Mouse (Mus musculus): Measurements from ENCODE around the gene Hist1h2ap. TPM values are rescaled to one million over a fixed set of nuclear protein-coding genes. Genes with fewer than 3 reads are reported as not detected.
A peak's percentile ranks its signal among the peaks of the same experiment; 100 is the strongest.
"Not testable (repeated sequence)": the region's sequence is repeated elsewhere in the genome, so short reads cannot be mapped to it uniquely, and the experiment has no call there.

Gene Hist1h2ap
- polyA plus RNA-seq (2017; shearing (Covaris generic)) = 100 to 1,000 TPM; 214 to 439 TPM

GRCm38 (mm10) chr13:21833461-21833860, at the start of gene Hist1h2ap, which contains the start of gene Hist1h2br:
Hist1h2ap (minus strand) TSS chr13:21833507.
Hist1h2br (plus strand) TSS chr13:21833743.
- ATAC-seq = peak; percentile 84

GRCm38 (mm10) chr13:21882760-21883405, 49.6 kb upstream of the Hist1h2ap start:
- ATAC-seq = no peak

DNA sequence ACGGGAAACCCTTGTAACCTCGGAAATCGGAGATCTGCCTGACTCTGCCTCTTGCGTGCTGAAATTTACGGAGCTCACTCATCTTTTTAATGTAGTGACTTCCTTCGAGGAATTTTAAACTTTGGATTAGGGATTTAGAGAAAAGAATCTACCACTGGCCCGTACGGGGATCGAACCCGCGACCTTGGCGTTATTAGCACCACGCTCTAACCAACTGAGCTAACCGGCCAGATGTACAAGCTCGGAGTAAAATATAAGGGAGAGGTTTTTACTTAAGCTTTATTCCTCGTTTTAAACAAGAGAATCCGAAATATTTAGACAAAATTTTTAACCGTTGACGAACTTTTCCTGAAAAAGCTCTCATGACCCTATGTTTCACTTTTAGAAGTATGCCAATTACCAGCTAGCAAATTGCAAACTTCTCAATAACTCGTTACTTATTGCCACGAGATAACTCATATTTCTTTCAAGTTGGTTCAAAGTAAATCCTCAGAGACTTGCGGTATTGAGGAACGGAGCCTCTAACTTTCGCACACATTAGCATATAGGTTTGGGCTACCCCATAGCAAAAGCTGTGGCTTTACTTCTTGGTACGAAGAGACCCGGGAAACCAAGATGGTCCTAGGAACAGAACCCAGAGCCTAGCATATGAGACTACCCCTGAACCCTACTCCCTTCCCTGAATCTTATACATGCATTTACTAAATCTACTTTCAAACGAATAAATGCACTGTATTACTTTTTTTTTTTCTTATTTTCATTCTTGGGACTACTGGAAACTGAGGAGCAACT, 48.8 kb upstream of the Hist1h2ap start:
- no peak for ATAC-seq

GRCm38 (mm10) chr13:21880735-21881134, 47.4 kb upstream of the Hist1h2ap start:
- no peak for ATAC-seq

GRCm38 (mm10) chr13:21865503-21865902, 32.2 kb upstream of the Hist1h2ap start:
- not testable (repeated sequence) for ATAC-seq

GRCm38 (mm10) chr13:21861608-21862007, 28.3 kb upstream of the Hist1h2ap start:
- ATAC-seq = no peak

- no peak for ATAC-seq
Observed at GRCm38 (mm10) chr13:21855698-21856162, 22.4 kb upstream of the Hist1h2ap start.

DNA sequence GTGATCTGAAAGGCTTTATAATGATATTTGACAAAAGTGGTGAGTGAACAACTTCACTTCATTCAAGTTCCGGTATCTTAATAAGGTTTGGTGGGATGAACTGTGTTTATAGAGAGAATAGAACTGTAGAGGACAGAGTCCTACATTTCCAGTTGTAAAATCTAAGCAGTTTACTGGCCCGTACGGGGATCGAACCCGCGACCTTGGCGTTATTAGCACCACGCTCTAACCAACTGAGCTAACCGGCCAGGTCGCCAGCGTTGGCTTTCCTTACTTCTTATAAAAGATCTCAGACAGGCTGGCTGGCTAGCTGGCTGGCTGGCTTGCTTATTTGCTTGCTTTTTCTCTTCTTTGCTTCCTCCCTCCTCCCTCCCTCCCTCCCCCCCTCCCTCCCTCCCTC, 21.8 kb upstream of the Hist1h2ap start:
- no peak for ATAC-seq

DNA sequence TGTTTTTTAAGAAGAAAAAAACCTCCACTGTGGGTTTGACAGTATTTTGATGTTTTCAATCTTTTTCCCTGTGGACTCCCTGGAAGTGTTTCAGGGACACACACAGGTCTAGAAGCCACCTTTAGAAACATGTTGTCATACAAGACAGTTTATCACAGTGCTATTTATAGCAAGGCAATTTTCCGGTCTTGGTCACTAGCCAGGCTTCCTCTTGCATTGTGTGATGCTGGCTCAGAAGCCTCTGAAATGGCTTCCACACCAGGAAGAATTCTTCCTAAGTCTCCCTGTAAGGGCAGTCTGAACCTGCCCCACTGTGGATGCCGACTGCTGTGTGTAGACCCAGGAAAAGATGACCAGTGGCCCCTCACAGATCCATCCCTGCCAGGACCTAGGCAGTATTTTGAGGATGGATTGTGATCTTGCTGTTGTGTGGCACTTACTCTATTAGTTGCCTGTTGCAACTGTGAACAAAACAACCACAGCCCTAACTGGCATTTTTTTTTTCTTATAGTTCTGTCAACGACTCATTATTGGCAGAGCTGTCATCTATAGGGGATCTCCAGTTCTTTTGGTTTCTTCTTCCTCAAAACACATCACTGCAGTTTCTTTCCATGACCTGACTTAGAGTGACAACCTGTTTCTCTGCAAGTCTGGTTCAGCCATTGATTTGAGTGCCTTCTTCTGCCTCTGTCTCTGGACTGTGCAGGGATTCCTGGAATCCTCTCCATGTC, 19.1 kb upstream of the Hist1h2ap start:
- no peak for ATAC-seq

DNA sequence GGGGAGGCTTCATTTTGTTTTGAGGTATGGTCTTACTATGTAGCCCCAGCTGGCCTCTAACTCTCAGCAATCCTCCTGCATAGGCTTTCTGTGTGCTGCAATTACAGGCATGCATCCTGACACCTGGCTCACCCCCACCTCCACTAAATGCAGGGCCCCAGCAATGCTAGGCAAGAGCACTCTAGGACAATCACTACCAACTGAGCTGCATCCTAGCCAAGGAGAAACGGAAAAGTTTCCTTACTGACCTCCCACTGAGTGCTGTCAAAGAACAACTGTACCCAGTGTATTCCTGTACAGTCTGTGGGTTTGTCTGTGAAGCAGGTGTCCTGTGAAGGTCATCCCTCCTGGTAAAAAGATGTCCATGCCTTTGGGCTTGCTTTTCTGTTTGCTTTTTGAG, 17.4 kb upstream of the Hist1h2ap start:
- ATAC-seq = not testable (repeated sequence)

- ATAC-seq = no peak
Observed at GRCm38 (mm10) chr13:21847883-21848282, 14.6 kb upstream of the Hist1h2ap start.

DNA sequence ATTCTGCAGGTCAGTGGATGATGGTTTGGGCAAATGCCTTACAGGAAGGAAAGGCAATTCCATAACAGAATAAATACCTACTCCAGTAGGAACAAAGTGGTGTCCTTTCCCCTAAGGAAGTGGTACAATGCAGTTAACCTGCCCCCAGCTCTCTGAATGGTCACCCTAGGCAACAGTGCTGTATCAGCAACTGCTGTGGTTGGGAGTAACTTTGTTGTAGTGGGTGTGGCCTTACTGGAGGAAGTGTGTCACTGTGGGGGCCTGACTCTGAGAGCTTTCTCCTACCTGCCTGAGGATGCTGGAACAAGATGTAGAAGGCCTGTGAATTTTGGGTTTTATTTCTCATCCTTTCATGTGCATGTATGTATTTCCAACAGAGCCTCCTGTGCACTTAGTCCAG, 13.0 kb upstream of the Hist1h2ap start:
- ATAC-seq = peak; percentile 71

DNA sequence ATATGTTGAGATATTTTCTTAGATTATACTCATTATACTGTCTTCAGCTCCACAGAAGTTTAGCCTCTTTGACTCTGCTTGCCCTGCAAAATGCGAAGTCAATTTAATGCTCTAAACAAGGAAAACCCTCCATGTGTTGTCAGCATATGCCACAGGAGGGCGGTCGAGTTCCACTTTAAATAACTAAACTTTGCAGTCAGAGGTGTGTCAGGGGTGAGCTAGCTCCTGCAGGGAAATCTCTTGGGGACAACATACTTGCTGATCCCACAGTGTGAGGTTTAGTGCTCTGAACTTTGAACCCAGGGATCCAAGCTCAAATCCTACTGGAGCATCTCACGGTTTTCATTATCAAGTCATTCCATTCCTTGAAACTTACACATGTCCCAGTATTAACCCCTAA, 7.2 kb upstream of the Hist1h2ap start:
- peak; percentile 73 for ATAC-seq

- ATAC-seq = peak; percentile 51
Observed at GRCm38 (mm10) chr13:21831418-21832394, 1.6 kb downstream of the Hist1h2ap start, which contains the start of gene Hist1h4n. Hist1h4n (minus strand) TSS chr13:21832196.

DNA sequence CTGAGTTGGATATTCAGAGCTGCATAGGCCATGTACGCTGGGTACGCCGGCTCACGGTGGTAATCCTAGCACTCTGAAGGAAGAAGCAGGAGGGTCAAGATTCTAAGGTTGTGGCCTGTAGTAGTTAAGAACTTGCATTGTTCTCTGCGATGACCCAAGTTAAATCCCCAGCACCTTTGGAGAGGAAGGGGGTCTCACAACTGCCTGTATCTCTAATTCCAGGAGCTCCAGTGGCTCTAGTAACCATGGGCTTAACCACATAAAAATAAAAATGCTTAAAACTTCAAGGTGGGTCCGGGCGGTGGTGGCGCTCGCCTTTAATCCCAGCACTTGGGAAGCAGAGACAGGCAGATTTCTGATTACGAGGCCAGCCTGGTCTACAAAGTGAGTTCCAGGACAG, 3.0 kb downstream of the Hist1h2ap start:
- no peak for ATAC-seq

GRCm38 (mm10) chr13:21828511-21828910, 4.8 kb downstream of the Hist1h2ap start:
- no peak for ATAC-seq

DNA sequence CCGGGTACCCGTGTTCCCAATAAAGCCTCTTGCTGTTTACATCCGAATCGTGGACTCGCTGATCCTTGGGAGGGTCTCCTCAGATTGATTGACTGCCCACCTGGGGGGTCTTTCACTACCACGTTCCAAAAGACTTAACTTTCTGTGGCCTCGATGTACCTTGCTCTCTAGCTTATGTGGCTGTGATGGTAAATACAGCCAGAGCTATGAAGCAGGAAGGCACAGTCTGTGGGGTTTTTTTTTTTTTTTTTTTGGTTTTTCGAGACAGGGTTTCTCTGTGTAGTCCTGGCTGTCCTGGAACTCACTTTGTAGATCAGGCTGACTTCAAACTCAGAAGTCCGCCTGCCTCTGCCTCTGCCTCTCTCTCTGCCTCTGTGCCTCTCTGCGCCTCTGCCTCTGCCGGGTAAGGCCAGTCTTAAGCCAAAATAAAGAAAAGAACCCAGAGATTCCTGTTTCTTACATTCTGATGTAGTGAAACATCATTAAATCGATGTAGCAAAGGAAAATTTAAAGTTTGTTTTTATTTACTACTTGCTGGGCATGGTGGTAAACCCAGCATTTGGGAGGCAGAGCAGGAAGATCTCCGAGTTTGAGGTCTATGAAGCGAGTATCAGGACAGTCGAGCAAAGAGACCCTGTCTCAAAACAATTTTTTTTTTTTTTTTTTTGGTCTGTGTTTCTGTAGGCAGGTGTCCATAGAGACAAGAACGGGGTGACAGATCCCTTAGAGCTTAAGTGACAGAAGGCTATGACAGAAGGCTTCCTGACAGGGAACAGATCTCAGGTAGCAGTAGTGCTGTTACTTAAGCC, 13.0 kb downstream of the Hist1h2ap start:
- ATAC-seq = not testable (repeated sequence)

GRCm38 (mm10) chr13:21812092-21812491, 21.2 kb downstream of the Hist1h2ap start:
- not testable (repeated sequence) for ATAC-seq

DNA sequence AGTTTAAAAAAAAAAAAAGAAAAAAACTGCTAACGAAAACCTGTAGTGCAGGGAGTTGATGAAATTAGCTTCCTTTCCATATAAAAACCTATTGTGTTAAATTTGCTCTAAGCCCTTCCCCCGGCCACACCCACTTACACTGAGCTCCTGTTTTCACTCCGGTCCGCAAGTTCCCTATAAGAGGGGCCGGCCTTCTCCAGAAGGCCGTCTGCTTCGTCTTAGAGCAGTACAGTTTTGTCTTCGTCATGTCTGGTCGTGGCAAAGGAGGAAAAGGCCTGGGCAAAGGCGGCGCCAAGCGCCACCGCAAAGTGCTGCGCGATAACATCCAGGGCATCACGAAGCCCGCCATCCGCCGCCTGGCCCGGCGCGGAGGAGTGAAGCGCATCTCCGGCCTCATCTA, 21.8 kb downstream of the Hist1h2ap start, which contains the start of gene Hist1h4m:
Hist1h4m (plus strand) TSS at position 208 of the 400 bp plus-strand sequence.
- ATAC-seq = peak; percentile 40

GRCm38 (mm10) chr13:21811074-21811473, 22.2 kb downstream of the Hist1h2ap start:
- not testable (repeated sequence) for ATAC-seq

- peak; percentile 89 for ATAC-seq
Observed at GRCm38 (mm10) chr13:21810073-21810472, 23.2 kb downstream of the Hist1h2ap start, which contains the start of the genes Hist1h2bq and Hist1h2ao. Hist1h2bq (minus strand) TSS chr13:21810197. Hist1h2ao (plus strand) TSS chr13:21810465.
